Mouse (Mus musculus) lung, postnatal 4 days (tissue): Measurements from ENCODE around the gene Mboat2.

ENCODE experiments used
- DNase-seq, 2 experiments: peaks; one replicate each; pipeline ENCODE4 v3.0.0; 2021

Mboat2 gene

GRCm38 (mm10) chr12:24907894-24908293, 77.2 kb downstream of the Mboat2 start:
- no peak for DNase-seq

GRCm38 (mm10) chr12:24909679-24910078, 79.0 kb downstream of the Mboat2 start:
- DNase-seq = no peak

GRCm38 (mm10) chr12:24912174-24912573, 81.5 kb downstream of the Mboat2 start:
- DNase-seq = no peak

GRCm38 (mm10) chr12:24912876-24913275, 82.2 kb downstream of the Mboat2 start:
- DNase-seq = no peak

- no peak for DNase-seq
Measured at GRCm38 (mm10) chr12:24918575-24919262, 88.0 kb downstream of the Mboat2 start.

GRCm38 (mm10) chr12:24920861-24921260, 90.2 kb downstream of the Mboat2 start:
- DNase-seq = no peak

- no peak for DNase-seq
Measured at GRCm38 (mm10) chr12:24924003-24924402, 93.3 kb downstream of the Mboat2 start.

GRCm38 (mm10) chr12:24925276-24925675, 94.6 kb downstream of the Mboat2 start:
- no peak for DNase-seq

GRCm38 (mm10) chr12:24925684-24926083, 95.0 kb downstream of the Mboat2 start:
- no peak for DNase-seq

- no peak for DNase-seq
Measured at GRCm38 (mm10) chr12:24928051-24928748, 97.5 kb downstream of the Mboat2 start.

- DNase-seq = no peak
Measured at GRCm38 (mm10) chr12:24929043-24929442, 98.4 kb downstream of the Mboat2 start.

- no peak for DNase-seq
Measured at GRCm38 (mm10) chr12:24930760-24931159, 100.1 kb downstream of the Mboat2 start.

- DNase-seq = no peak
Measured at GRCm38 (mm10) chr12:24932120-24932519, 101.4 kb downstream of the Mboat2 start.

GRCm38 (mm10) chr12:24933206-24933775, 102.6 kb downstream of the Mboat2 start:
- no peak for DNase-seq

- DNase-seq = no peak
Measured at GRCm38 (mm10) chr12:24933996-24934395, 103.3 kb downstream of the Mboat2 start.

GRCm38 (mm10) chr12:24936281-24936680, 105.6 kb downstream of the Mboat2 start:
- DNase-seq = no peak

- no peak for DNase-seq
Measured at GRCm38 (mm10) chr12:24939372-24939771, 108.7 kb downstream of the Mboat2 start.

- DNase-seq = no peak
Measured at GRCm38 (mm10) chr12:24942619-24943287, 112.1 kb downstream of the Mboat2 start.

GRCm38 (mm10) chr12:24943427-24943826, 112.7 kb downstream of the Mboat2 start:
- no peak for DNase-seq

GRCm38 (mm10) chr12:24944597-24944996, 113.9 kb downstream of the Mboat2 start:
- DNase-seq = no peak

- DNase-seq = no peak
Measured at GRCm38 (mm10) chr12:24947065-24947464, 116.4 kb downstream of the Mboat2 start.

GRCm38 (mm10) chr12:24948344-24948743, 117.7 kb downstream of the Mboat2 start:
- peak in 1 of 2 experiments; percentile 41 for DNase-seq

- DNase-seq = peak in 1 of 2 experiments; percentile 12
Measured at GRCm38 (mm10) chr12:24950376-24951046, 119.8 kb downstream of the Mboat2 start.
